9 mouse cellular contexts compared by ENCODE assay signal in the genomic region with DNA sequence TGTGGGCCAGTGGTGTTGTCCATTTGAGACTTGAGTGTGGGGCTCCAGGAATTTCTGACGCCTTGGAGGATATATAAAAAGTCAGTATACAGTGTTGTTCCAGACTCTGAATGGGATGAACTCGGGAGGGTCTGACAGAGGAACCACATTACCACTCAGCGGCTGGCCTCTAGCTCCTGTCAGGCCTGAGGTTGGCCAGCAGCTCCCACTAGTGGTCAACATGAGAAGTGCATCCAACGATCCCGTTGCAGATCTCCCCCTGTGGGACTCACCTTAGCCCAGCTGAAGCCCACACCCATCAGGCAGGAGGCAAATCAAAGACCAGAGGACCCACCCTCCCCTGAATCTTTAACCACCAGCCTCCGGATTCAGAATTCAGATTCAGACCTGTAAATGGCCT. TPM values are rescaled to one million over a fixed set of nuclear protein-coding genes. Genes with fewer than 3 reads are reported as not detected.
A peak's percentile ranks its signal among the peaks of the same experiment; 100 is the strongest.
DNase-seq lines count a peak whose midpoint lies in the region; ATAC-seq and TF ChIP-seq lines count a peak whose summit lies in the region.
"Had no signal": no experiment of that assay in that cellular context is flagged by ENCODE, and none has a peak within 500 bp of the region (broad histone marks: within the 10 kb centered on the region; RNA-seq: fewer than 3 reads in every experiment).

No protein-coding gene starts in this region.

- peak; percentile 75 for ATAC-seq in hindbrain, postnatal 0 days
- peak; percentile 93 for ATAC-seq in megakaryocyte progenitor cell, adult 5-6 weeks (replicated peaks; ENCODE audit: poor library complexity)

- H3K9me3 ChIP-seq in hindbrain, postnatal 0 days (ENCODE audit: low read length), result no peaks in the 10 kb centered on the region
- H3K9me3 ChIP-seq: limb, embryonic 12.5 days had no signal

- peaks cover 45% of the 10 kb centered on the region for H3K27me3 ChIP-seq in hindbrain, postnatal 0 days (ENCODE audit: insufficient read depth, low read length)

- no peaks in the 10 kb centered on the region for H3K4me1 ChIP-seq in hindbrain, postnatal 0 days (ENCODE audit: insufficient read depth, low read length)

- H3K9ac ChIP-seq in hindbrain, postnatal 0 days (replicated peaks; ENCODE audit: low read length), result no peak overlapping the region
- H3K9ac ChIP-seq: limb, embryonic 12.5 days had no signal

- no peak overlapping the region for H3K4me3 ChIP-seq in hindbrain, postnatal 0 days (ENCODE audit: low read length)
- H3K4me3 ChIP-seq: limb, embryonic 12.5 days had no signal

- no peaks in the 10 kb centered on the region for H3K36me3 ChIP-seq in hindbrain, postnatal 0 days (ENCODE audit: insufficient read depth, low read length)
- H3K36me3 ChIP-seq: limb, embryonic 12.5 days had no signal

- H3K4me2 ChIP-seq in hindbrain, postnatal 0 days (ENCODE audit: low read depth, low read length), result no peak overlapping the region
- H3K4me2 ChIP-seq: limb, embryonic 12.5 days had no signal

- no peak overlapping the region for H3K27ac ChIP-seq in hindbrain, postnatal 0 days
- H3K27ac ChIP-seq: limb, embryonic 12.5 days had no signal

- DNase-seq in T-cell, adult 2 months (ENCODE audit: low spot score), result peak; percentile 36
- peak; percentile 49 for DNase-seq in cerebellum, adult 9-10 months
- peak; percentile 81 for DNase-seq in frontal cortex, postnatal 36 days (ENCODE audit: low spot score in 2 of 2)
- DNase-seq in hindbrain, postnatal 0 days (ENCODE audit: low spot score), result peak; percentile 83
- DNase-seq in left cerebral cortex, adult 11 months (ENCODE audit: low spot score), result peak; percentile 35
- peak; percentile 73 to 82 for DNase-seq in right cerebral cortex, postnatal 10 days (ENCODE audit: low spot score in 2 of 2)
- peak; percentile 56 to 79 for DNase-seq in urinary bladder, postnatal 4 days (ENCODE audit: low spot score in 2 of 2)

- 3% methylated on average over 6 of the region's 6 CpGs for WGBS in hindbrain, postnatal 0 days

- TF ChIP-seq CTCF in hindbrain, postnatal 0 days (IDR thresholded peaks at IDR 0.05; ENCODE audit: low read depth), result peak; percentile 98

RNA-seq across cellular contexts. Expression of gene Scn5a, which starts 1.9 kb away (rescaled TPM):
- 0.68 and 1.5 TPM in 2 replicates for total RNA-seq in hindbrain, postnatal 0 days (2014; rRNA removed)
- polyA plus RNA-seq in hindbrain, postnatal 0 days (2015; fragmentation: Nextera tagmentation; extraction: Ambion mirVana), result 0.24 TPM in 2 replicates
- total RNA-seq in megakaryocyte progenitor cell, adult 5-6 weeks (2015), result not detected in 2 replicates
- total RNA-seq in megakaryocyte progenitor cell, adult 5-6 weeks (2017), result not detected in 2 replicates
